Mouse (Mus musculus): ENCODE data around the gene Foxred1. TPM values are rescaled to one million over a fixed set of nuclear protein-coding genes. Genes with fewer than 3 reads are reported as not detected.

Foxred1 gene
- polyA plus RNA-seq, 1 experiment, result 10.6 TPM

DNA sequence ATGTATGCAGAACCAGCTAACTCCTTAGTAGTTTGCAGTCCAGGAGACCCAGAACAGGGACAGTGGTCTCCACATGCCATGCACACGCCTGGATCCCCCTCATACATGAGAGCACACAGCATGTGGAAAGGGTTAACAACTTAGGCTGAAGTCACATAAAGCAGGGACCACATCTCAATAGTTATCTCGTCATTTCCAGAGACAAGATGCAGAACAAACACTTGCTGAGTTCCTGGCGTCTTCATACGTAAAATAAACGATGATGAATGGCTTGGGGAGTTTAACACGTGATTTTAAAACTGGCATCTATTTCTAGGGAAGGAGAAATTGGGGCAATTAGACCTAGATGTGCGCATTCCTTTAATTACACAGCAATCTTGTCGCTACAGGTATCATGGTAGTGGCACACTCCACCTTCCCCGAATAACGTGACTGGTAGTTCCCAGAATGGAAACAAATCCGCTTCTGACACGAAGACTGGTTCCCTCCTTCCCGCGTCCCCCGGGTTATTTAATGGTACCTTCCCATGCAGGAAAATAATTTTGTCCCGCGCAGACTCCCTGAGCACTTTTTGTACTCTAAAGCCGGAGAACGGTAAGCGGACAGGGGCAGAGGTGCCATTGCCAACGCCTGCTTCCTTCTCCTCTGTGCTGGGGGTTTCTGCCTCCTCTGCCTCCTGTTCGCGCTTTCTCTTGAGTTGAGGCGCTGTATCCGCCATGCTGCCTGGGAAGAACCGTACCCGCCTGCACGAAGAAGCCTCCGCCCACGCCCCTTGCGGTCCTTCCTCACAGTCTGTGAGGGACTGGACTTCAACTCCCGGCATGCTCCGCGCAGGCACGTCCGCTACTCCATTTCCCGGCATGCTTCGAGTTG is 35.4 kb downstream of the Foxred1 start, which contains the start of gene Dcps:
Gene Dcps, minus strand, starts transcription at position 811 of the 873 bp plus-strand sequence.
- H3K4me3 ChIP-seq (ENCODE audit: low read depth, low read length), result peak within 1 kb of the TSS; percentile 74
- H3K4me1 ChIP-seq (ENCODE audit: control insufficient read depth, insufficient read depth, insufficient read length, low read length), result peaks cover 4% of the 10 kb centered on the region; the same call in 1 of the 2 replicates
- peak within 1 kb of the TSS; percentile 55 for H3K27ac ChIP-seq (ENCODE audit: insufficient read depth, low read depth, low read length)
- no peaks in the 10 kb centered on the region for H3K36me3 ChIP-seq (ENCODE audit: control insufficient read depth, insufficient read depth, low read length)
- TF ChIP-seq POLR2A (IDR thresholded peaks at IDR 0.05; ENCODE audit: low read depth, low read length) (peak; percentile 33; the same call in 1 of the 2 replicates), CTCF (IDR thresholded peaks at IDR 0.05; ENCODE audit: extremely low read depth, insufficient read length, insufficient replicate concordance, low read depth, low read length) (peak; percentile 10; the same call in 1 of the 2 replicates)
- no peaks in the 10 kb centered on the region for H3K27me3 ChIP-seq (ENCODE audit: control insufficient read depth, insufficient read depth, low read length)
- WGBS, result under 1% methylated on average over 38 of the region's 38 CpGs

DNA sequence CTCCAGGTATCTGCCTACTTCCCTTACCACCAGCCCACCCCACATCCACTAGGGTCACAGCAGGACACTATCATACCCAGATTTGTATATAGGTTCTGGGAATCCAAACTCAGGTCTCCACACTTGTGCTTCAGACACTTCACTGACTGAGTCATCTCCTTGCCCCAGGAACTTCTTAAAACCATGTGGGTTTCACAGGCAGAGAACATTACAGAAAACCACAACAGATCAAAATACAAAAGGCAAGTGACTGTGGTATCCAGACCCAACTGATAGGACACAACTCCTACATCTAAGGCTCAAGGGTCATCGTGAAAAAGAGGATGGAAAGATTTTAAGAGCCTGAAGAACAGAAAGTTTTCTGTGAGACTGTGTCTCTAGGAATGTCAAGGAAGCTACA is 37.5 kb downstream of the Foxred1 start:
- Histone ChIP-seq H3K4me3 (ENCODE audit: low read depth, low read length) (no peak overlapping the region), H3K27ac (ENCODE audit: insufficient read depth, low read depth, low read length) (no peak overlapping the region), H3K36me3 (ENCODE audit: control insufficient read depth, insufficient read depth, low read length) (no peaks in the 10 kb centered on the region), H3K4me1 (ENCODE audit: control insufficient read depth, insufficient read depth, insufficient read length, low read length) (peaks cover 4% of the 10 kb centered on the region; the same call in 1 of the 2 replicates), H3K27me3 (ENCODE audit: control insufficient read depth, insufficient read depth, low read length) (no peaks in the 10 kb centered on the region)
- WGBS, result 72% methylated on average over 1 of the region's 1 CpGs
- TF ChIP-seq CTCF (IDR thresholded peaks at IDR 0.05; ENCODE audit: extremely low read depth, insufficient read length, insufficient replicate concordance, low read depth, low read length), result no peak
- no peak for TF ChIP-seq POLR2A (IDR thresholded peaks at IDR 0.05; ENCODE audit: low read depth, low read length)

DNA sequence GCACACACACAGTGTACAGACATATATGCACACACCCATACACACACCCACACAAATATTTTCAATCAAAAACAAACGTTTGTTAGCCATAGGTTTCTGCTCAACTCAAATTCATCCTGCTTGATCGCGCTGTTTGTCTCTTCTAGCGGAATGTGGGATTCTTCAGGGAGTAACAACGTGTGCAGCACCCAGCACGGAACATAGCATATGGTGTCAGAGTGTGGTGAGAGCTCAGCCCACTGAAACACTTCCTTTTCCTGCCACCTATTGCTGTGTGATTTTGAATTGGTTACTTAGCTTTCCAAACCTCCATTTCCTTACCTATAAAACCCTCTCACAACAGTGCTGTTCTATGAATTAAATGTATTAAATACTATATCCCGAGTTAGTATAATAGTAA is 40.8 kb downstream of the Foxred1 start:
- Histone ChIP-seq H3K36me3 (ENCODE audit: control insufficient read depth, insufficient read depth, low read length) (no peaks in the 10 kb centered on the region), H3K27me3 (ENCODE audit: control insufficient read depth, insufficient read depth, low read length) (no peaks in the 10 kb centered on the region), H3K4me1 (ENCODE audit: control insufficient read depth, insufficient read depth, insufficient read length, low read length) (peaks cover 10% of the 10 kb centered on the region; the same call in 1 of the 2 replicates), H3K27ac (ENCODE audit: insufficient read depth, low read depth, low read length) (no peak overlapping the region), H3K4me3 (ENCODE audit: low read depth, low read length) (no peak overlapping the region)
- WGBS, result 87% methylated on average over 7 of the region's 7 CpGs
- TF ChIP-seq CTCF (IDR thresholded peaks at IDR 0.05; ENCODE audit: extremely low read depth, insufficient read length, insufficient replicate concordance, low read depth, low read length) (no peak), POLR2A (IDR thresholded peaks at IDR 0.05; ENCODE audit: low read depth, low read length) (no peak)

DNA sequence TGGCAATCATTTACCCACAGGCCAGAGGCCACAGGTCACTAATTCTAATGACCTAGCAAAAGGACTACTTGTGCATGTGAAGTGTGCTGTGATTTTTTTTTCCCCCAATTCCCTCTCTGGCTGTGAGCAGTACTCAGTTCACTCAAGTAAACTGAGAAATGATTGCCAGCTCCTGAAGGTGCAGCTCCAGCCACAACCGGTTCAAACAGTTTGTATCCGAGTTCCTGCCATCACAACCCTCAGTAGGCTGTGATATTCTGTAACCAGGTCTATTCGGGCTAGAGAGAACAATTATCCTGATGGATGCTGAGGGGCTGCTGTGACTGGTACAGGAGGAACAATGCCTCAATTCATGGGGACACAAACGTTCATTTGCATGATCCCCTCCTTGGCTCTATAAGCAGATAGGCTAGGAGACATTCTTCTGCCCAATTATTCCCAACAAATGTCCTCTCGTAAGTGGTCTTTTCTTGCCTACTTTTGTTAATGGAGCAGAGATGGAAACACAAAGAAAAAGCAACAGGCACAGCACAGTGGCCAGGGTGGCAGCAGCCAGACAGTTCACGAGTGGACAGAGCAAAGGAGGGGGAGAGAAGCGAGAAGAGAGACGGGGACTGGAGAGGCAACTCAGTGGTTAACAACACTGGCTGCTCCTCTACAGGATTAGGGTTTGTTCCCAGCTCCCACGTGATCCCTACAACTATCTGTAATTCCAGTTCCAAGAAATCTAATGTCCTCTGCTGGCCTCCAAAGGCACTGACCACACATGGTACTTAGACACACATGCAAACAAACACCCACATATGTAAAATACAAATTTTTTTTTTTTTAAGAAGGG is 43.8 kb downstream of the Foxred1 start:
- no peak overlapping the region for H3K4me3 ChIP-seq (ENCODE audit: low read depth, low read length)
- WGBS, result 88% methylated on average over 9 of the region's 9 CpGs
- H3K4me1 ChIP-seq (ENCODE audit: control insufficient read depth, insufficient read depth, insufficient read length, low read length), result peaks cover 19% of the 10 kb centered on the region
- H3K27ac ChIP-seq (ENCODE audit: insufficient read depth, low read depth, low read length), result no peak overlapping the region
- no peaks in the 10 kb centered on the region for H3K36me3 ChIP-seq (ENCODE audit: control insufficient read depth, insufficient read depth, low read length)
- TF ChIP-seq CTCF (IDR thresholded peaks at IDR 0.05; ENCODE audit: extremely low read depth, insufficient read length, insufficient replicate concordance, low read depth, low read length) (no peak), POLR2A (IDR thresholded peaks at IDR 0.05; ENCODE audit: low read depth, low read length) (no peak)
- no peaks in the 10 kb centered on the region for H3K27me3 ChIP-seq (ENCODE audit: control insufficient read depth, insufficient read depth, low read length)

DNA sequence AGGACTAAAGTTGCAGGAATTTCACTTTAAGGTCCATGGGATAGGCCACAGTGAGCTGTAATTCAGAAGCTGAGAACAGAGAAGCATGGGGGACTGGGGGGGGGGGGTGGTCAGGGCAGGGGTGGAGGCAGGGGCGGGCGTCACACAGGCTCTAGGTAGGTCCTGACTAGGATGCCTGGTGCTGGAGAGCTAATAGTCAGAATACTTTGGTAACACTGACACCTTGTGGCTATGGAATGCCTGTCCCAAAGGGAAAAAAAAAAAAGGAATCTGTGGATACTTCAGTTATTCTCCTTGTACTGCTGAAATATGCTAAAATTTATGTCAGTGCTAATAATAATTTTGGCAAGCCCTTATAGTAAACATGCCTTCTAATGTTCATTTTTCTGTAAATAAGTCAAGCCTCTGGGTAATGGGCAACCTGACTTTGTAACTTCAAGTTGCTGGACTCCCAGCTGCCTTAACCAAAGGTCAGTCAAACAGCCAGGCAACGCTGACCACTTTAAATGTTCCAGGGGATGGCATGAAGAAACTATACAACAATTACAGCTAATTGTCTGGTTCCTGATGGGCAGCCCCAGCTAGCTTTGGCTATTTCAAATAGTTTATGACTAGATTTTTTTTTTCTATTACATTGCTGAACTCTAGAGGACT is 44.6 kb downstream of the Foxred1 start:
- Histone ChIP-seq H3K36me3 (ENCODE audit: control insufficient read depth, insufficient read depth, low read length) (no peaks in the 10 kb centered on the region), H3K4me1 (ENCODE audit: control insufficient read depth, insufficient read depth, insufficient read length, low read length) (peaks cover 19% of the 10 kb centered on the region), H3K27me3 (ENCODE audit: control insufficient read depth, insufficient read depth, low read length) (no peaks in the 10 kb centered on the region), H3K4me3 (ENCODE audit: low read depth, low read length) (no peak overlapping the region), H3K27ac (ENCODE audit: insufficient read depth, low read depth, low read length) (no peak overlapping the region)
- WGBS, result 23% methylated on average over 3 of the region's 3 CpGs
- TF ChIP-seq POLR2A (IDR thresholded peaks at IDR 0.05; ENCODE audit: low read depth, low read length), result no peak
- TF ChIP-seq CTCF (IDR thresholded peaks at IDR 0.05; ENCODE audit: extremely low read depth, insufficient read length, insufficient replicate concordance, low read depth, low read length), result peak; percentile 31; the same call in 1 of the 2 replicates

DNA sequence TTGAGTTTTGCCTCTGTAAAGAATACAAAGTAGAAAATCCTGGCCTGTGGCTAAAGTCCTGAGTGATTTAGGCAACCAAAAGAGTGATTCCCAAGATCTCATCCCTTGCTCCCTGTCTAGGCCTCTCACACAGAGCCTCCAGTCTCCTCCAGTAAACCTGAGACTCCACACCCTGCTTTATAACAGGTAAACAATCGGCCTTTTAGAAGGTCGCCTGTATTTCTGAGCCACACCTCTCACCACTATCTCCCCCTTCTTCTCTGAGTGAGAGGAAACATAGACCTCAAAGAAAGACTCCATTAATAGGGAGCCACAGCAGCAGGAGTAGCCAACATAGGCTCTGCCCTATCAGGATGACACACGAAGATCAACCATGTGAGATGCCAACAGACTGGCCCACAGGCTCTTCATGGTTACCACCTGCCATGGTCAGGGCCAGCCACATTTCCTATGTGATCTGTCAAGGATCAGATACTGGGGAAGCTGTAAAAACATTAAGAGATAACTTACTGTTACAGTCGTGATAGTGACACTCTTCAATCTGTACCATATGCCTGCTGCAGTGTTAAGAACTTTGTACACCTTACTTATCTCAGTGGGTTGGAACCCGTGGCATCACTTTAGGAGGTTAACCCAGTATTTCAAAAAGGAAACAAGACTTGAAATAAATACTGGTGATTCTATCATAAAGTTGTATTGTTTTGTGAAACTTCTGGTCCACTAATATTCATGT is 46.5 kb downstream of the Foxred1 start:
- Histone ChIP-seq H3K4me1 (ENCODE audit: control insufficient read depth, insufficient read depth, insufficient read length, low read length) (peaks cover 19% of the 10 kb centered on the region), H3K27ac (ENCODE audit: insufficient read depth, low read depth, low read length) (peak overlapping the region; percentile 29; the same call in 1 of the 2 replicates), H3K36me3 (ENCODE audit: control insufficient read depth, insufficient read depth, low read length) (no peaks in the 10 kb centered on the region), H3K27me3 (ENCODE audit: control insufficient read depth, insufficient read depth, low read length) (no peaks in the 10 kb centered on the region), H3K4me3 (ENCODE audit: low read depth, low read length) (no peak overlapping the region)
- no peak for TF ChIP-seq CTCF (IDR thresholded peaks at IDR 0.05; ENCODE audit: extremely low read depth, insufficient read length, insufficient replicate concordance, low read depth, low read length)
- TF ChIP-seq POLR2A (IDR thresholded peaks at IDR 0.05; ENCODE audit: low read depth, low read length), result no peak
- WGBS, result 26% methylated on average over 5 of the region's 5 CpGs
